Mouse (Mus musculus) testis, adult 2 months (tissue): ENCODE results near the gene Pdgfra.

Source experiments
- CTCF ChIP-seq: fragments of 200-500 bp; IDR thresholded peaks from 2 replicates; pipeline ENCODE4 v1.5.1; 2012; ENCODE audit warnings: low read depth, mild to moderate bottlenecking, inconsistent platforms, low read length, moderate library complexity; ENCODE audit not compliant: control insufficient read depth, insufficient read depth, insufficient replicate concordance
- POLR2A ChIP-seq: fragments of 200-500 bp; IDR thresholded peaks from 2 replicates; pipeline ENCODE4 v1.6.1; 2012; ENCODE audit warnings: low read depth, mild to moderate bottlenecking, inconsistent platforms, low read length, moderate library complexity; ENCODE audit not compliant: control insufficient read depth

- no peak for TF ChIP-seq POLR2A
- no peak for TF ChIP-seq CTCF
These were observed 8.6 kb downstream of the Pdgfra start for GRCm38 (mm10) chr5:75160530-75161170.
